Mouse (Mus musculus): ENCODE measurements around the gene Nkiras2. TPM values are rescaled to one million over a fixed set of nuclear protein-coding genes. Genes with fewer than 3 reads are reported as not detected.

Gene Nkiras2
- polyA plus RNA-seq, 1 experiment: 27.6 TPM

DNA sequence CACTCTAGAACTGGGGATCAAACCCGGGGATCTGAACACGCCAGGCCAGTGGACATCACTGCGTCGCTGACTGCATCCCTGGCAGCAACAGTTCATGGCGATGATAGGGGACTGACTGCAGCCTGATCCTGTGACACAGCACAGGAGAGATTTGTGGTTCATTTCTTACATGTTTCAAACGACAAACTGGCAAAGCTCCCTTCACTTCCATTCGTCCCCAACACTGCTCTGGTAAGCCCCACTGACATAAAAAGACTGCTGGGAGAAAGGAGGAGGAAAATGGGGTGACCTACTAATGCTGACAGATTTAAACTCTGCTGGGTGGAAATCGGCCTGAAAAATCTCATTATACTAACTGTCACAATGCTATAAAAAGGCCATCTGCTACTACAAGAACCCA lies 15.2 kb upstream of the Nkiras2 start:
- WGBS: 5% methylated on average over 8 of the region's 8 CpGs
- Histone ChIP-seq H3K27ac (ENCODE audit: insufficient read depth, low read length) (peak overlapping the region; percentile 49), H3K4me3 (replicated peaks; ENCODE audit: insufficient read depth, low read depth, low read length) (no peak overlapping the region)

DNA sequence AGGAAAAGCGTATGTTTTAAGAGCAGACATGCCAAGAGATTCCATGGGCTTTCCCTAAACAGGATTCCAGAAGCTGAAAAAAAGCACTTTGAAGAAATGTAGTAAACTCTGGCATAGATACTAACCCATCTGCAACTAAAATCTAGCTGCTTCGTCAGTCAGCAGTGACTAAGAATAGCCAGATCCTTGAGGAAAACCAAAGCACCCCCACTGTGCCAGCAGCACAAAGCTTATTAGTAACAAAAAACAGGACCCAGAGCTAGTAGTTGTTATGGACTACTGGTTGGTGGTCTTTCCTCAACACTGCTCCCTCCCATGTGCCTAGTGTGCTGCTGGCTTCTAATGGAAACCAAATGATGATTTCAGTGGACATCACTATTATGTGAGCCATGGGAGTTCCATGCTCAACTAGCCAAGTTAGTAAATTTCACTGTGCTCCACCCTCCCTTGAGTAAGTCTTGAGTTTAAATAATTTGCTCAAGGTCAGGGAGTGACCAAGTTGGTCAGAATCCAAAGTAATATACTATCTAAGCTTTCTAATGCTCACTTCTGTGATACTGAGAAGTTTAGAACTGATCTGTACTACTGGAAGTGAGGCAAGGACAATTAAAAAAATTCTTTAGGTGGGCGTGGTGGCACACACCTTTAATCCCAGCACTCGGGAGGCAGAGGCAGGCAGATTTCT lies 14.6 kb upstream of the Nkiras2 start:
- Histone ChIP-seq H3K4me1 (ENCODE audit: control insufficient read depth, insufficient read depth, low read length) (peaks cover 16% of the 10 kb centered on the region), H3K27me3 (ENCODE audit: control insufficient read depth, insufficient read depth, low read length) (no peaks in the 10 kb centered on the region), H3K27ac (ENCODE audit: insufficient read depth, low read length) (peak overlapping the region; percentile 79; the same call in 1 of the 2 replicates), H3K4me3 (replicated peaks; ENCODE audit: insufficient read depth, low read depth, low read length) (no peak overlapping the region)
- no peak for TF ChIP-seq CTCF (IDR thresholded peaks at IDR 0.05; ENCODE audit: borderline replicate concordance, insufficient read depth, low read depth, low read length)
- no peak for TF ChIP-seq POLR2A (IDR thresholded peaks at IDR 0.05; ENCODE audit: borderline replicate concordance, insufficient read depth, low read length)
- WGBS: 53% methylated on average over 4 of the region's 4 CpGs
- peak in 1 of 2 experiments; percentile 59 for DNase-seq

More for the DNA sequence above, 15.2 kb upstream of the Nkiras2 start:
- DNase-seq: peak; percentile 58 to 75
- Histone ChIP-seq H3K4me1 (ENCODE audit: control insufficient read depth, insufficient read depth, low read length) (peaks cover 16% of the 10 kb centered on the region), H3K27me3 (ENCODE audit: control insufficient read depth, insufficient read depth, low read length) (no peaks in the 10 kb centered on the region)
- TF ChIP-seq POLR2A (IDR thresholded peaks at IDR 0.05; ENCODE audit: borderline replicate concordance, insufficient read depth, low read length): no peak
- no peak for TF ChIP-seq CTCF (IDR thresholded peaks at IDR 0.05; ENCODE audit: borderline replicate concordance, insufficient read depth, low read depth, low read length)

DNA sequence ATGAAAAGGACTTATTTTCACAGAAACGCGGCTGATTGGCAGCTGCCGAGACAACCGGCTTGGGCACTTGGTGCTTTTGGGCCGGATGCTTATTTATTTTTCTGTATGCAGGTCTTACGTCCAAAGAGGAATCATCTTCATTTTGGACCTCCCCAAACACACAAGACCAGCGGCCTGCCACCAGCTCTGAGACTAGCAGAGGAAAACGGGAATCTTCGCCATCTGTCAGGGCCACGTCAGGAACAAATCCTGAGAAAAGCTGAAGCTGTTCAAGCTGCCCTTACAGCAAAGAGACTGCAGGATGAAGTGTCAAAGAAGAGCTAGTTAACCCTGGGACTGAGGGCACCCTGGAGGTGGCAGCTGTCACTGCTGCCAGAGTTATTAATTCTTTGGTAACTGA lies 13.6 kb upstream of the Nkiras2 start:
- 22% methylated on average over 10 of the region's 10 CpGs for WGBS
- Histone ChIP-seq H3K27me3 (ENCODE audit: control insufficient read depth, insufficient read depth, low read length) (no peaks in the 10 kb centered on the region), H3K4me3 (replicated peaks; ENCODE audit: insufficient read depth, low read depth, low read length) (no peak overlapping the region), H3K4me1 (ENCODE audit: control insufficient read depth, insufficient read depth, low read length) (peaks cover 19% of the 10 kb centered on the region), H3K27ac (ENCODE audit: insufficient read depth, low read length) (peak overlapping the region; percentile 29)
- DNase-seq: peak; percentile 65 to 74
- TF ChIP-seq POLR2A (IDR thresholded peaks at IDR 0.05; ENCODE audit: borderline replicate concordance, insufficient read depth, low read length) (no peak), CTCF (IDR thresholded peaks at IDR 0.05; ENCODE audit: borderline replicate concordance, insufficient read depth, low read depth, low read length) (no peak)

DNA sequence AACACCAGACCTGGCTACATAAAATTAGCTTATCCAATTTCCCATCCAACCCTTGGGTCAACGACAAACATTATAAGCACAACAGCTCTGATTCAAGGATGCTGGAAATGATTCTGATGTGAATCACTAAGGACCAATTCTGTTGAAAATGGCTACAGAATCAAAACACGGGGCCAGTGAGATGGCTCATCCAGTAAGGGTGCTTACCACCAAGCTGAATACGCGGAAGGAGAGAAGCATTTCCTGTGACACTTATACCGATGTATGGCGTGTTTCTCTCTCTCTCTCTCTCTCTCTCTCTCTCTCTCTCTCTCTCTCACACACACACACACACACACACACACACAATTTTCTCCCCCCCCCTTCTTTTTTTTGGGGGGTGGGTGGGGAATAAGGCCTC lies 11.9 kb upstream of the Nkiras2 start:
- peaks cover 19% of the 10 kb centered on the region for H3K4me1 ChIP-seq (ENCODE audit: control insufficient read depth, insufficient read depth, low read length)
- WGBS: 88% methylated on average over 6 of the region's 6 CpGs

GRCm38 (mm10) chr11:100608796-100609195 lies 10.2 kb upstream of the Nkiras2 start:
- Histone ChIP-seq H3K4me1 (ENCODE audit: control insufficient read depth, insufficient read depth, low read length) (peaks cover 16% of the 10 kb centered on the region), H3K4me3 (replicated peaks; ENCODE audit: insufficient read depth, low read depth, low read length) (no peak overlapping the region), H3K27ac (ENCODE audit: insufficient read depth, low read length) (no peak overlapping the region), H3K27me3 (ENCODE audit: control insufficient read depth, insufficient read depth, low read length) (no peaks in the 10 kb centered on the region)
- TF ChIP-seq CTCF (IDR thresholded peaks at IDR 0.05; ENCODE audit: borderline replicate concordance, insufficient read depth, low read depth, low read length) (no peak), POLR2A (IDR thresholded peaks at IDR 0.05; ENCODE audit: borderline replicate concordance, insufficient read depth, low read length) (no peak)
- 53% methylated on average over 4 of the region's 4 CpGs for WGBS
- DNase-seq: no peak

More for the DNA sequence above, 11.9 kb upstream of the Nkiras2 start:
- no peaks in the 10 kb centered on the region for H3K27me3 ChIP-seq (ENCODE audit: control insufficient read depth, insufficient read depth, low read length)
- TF ChIP-seq CTCF (IDR thresholded peaks at IDR 0.05; ENCODE audit: borderline replicate concordance, insufficient read depth, low read depth, low read length): no peak
- no peak for TF ChIP-seq POLR2A (IDR thresholded peaks at IDR 0.05; ENCODE audit: borderline replicate concordance, insufficient read depth, low read length)
- H3K4me3 ChIP-seq (replicated peaks; ENCODE audit: insufficient read depth, low read depth, low read length): no peak overlapping the region
- H3K27ac ChIP-seq (ENCODE audit: insufficient read depth, low read length): no peak overlapping the region
- DNase-seq: no peak

GRCm38 (mm10) chr11:100609355-100609996 lies 9.6 kb upstream of the Nkiras2 start:
- Histone ChIP-seq H3K27me3 (ENCODE audit: control insufficient read depth, insufficient read depth, low read length) (no peaks in the 10 kb centered on the region), H3K27ac (ENCODE audit: insufficient read depth, low read length) (no peak overlapping the region), H3K4me1 (ENCODE audit: control insufficient read depth, insufficient read depth, low read length) (peaks cover 14% of the 10 kb centered on the region), H3K4me3 (replicated peaks; ENCODE audit: insufficient read depth, low read depth, low read length) (no peak overlapping the region)
- WGBS: 60% methylated on average over 5 of the region's 5 CpGs
- no peak for DNase-seq
- TF ChIP-seq POLR2A (IDR thresholded peaks at IDR 0.05; ENCODE audit: borderline replicate concordance, insufficient read depth, low read length) (no peak), CTCF (IDR thresholded peaks at IDR 0.05; ENCODE audit: borderline replicate concordance, insufficient read depth, low read depth, low read length) (no peak)

DNA sequence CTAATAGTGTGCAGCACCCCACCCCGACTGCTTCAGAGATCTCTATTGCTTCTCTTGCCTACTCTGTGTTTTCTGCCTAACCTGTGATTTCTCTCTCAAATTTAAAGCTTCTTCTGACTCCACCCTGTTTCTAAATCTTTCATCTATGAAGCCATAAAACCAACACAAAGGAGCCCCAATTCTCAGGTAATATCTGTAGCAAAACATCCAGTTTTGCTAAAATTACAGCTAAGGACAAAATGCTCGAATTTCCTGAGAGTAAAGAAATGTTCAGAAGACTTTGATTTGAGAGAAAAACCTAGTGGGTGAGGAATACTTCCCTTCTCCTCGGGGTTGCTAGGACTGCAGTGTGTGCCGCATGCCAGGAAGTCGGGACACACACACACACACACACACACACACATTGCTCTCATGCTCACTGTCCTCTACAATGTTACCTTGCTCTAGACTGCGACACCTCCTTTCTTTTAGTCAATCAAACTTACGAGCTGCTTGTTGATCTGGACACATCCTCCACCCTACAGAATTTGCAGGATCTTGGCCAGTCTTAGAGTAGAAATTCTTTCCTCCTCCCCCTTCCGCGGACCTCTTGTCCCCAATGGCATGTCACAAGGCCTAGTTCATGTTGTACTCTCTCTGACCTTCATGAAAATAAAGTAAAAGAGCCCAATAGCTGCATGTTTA lies 8.9 kb upstream of the Nkiras2 start:
- no peaks in the 10 kb centered on the region for H3K27me3 ChIP-seq (ENCODE audit: control insufficient read depth, insufficient read depth, low read length)
- peaks cover 11% of the 10 kb centered on the region for H3K4me1 ChIP-seq (ENCODE audit: control insufficient read depth, insufficient read depth, low read length)
- 50% methylated on average over 9 of the region's 9 CpGs for WGBS
- TF ChIP-seq POLR2A (IDR thresholded peaks at IDR 0.05; ENCODE audit: borderline replicate concordance, insufficient read depth, low read length) (no peak), CTCF (IDR thresholded peaks at IDR 0.05; ENCODE audit: borderline replicate concordance, insufficient read depth, low read depth, low read length) (no peak)
- no peak for DNase-seq
- no peak overlapping the region for H3K4me3 ChIP-seq (replicated peaks; ENCODE audit: insufficient read depth, low read depth, low read length)
- H3K27ac ChIP-seq (ENCODE audit: insufficient read depth, low read length): peak overlapping the region; percentile 65; the same call in 1 of the 2 replicates

All from cerebellum, adult 2 months (tissue).